In the genomic region with DNA sequence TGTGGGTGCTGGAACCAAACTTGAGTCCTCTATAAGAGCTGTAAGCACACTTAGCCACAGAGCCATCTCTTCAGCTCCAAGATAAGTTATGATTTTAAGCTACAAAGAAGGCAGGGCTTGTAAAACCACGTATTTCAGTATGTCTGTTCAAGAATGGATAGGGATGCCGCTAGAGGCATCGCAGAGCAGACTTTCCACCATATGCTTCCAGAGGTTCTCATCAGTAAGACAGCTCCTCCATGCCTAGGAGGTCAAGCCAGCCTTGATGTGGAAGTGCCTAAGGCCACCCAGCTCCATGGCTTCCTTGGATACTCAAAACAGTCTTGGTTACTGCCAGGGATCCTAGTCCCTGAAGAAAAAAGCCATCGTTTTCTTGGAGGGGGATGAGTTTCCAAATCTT, we compare ENCODE assay signal across 24 mouse cellular contexts. TPM values are rescaled to one million over a fixed set of nuclear protein-coding genes. Genes with fewer than 3 reads are reported as not detected.
DNase-seq lines count a peak whose midpoint lies in the region; ATAC-seq and TF ChIP-seq lines count a peak whose summit lies in the region.
"Had no signal": no experiment of that assay in that cellular context is flagged by ENCODE, and none has a peak within 500 bp of the region (broad histone marks: within the 10 kb centered on the region; RNA-seq: fewer than 3 reads in every experiment).

No protein-coding gene starts in this region.

- no peaks in the 10 kb centered on the region for H3K4me1 ChIP-seq in intestine, postnatal 0 days (replicated peaks; ENCODE audit: control insufficient read depth, insufficient read depth, low read length)
- H3K4me1 ChIP-seq in intestine, embryonic 15.5 days (replicated peaks): no peaks in the 10 kb centered on the region
- H3K4me1 ChIP-seq: embryonic facial prominence, embryonic 13.5 days; embryonic facial prominence, embryonic 15.5 days; forebrain, embryonic 12.5 days had no signal

- 0 out of 2 replicates have a peak, but pooled peaks have one; percentile 13 for TF ChIP-seq CTCF in intestine, postnatal 0 days (IDR thresholded peaks at IDR 0.05; ENCODE audit: low read depth)

- DNase-seq in ES-CJ7 (ENCODE audit: low read depth, low spot score) (peak; percentile 55), R1 (ENCODE audit: low read depth, low spot score) (peak; percentile 56)
- DNase-seq in cerebellum, postnatal 4 days (ENCODE audit: low spot score in 2 of 2): no peak
- no peak for DNase-seq in kidney, adult 18-20 months
- DNase-seq: adrenal gland, adult 8-10 months; adrenal gland, postnatal 14 days; adrenal gland, postnatal 36 days; cerebellum, adult 2 months; cerebellum, adult 9-10 months; cerebellum, postnatal 10 days; cerebellum, postnatal 25 days; embryo, embryonic 11 days had no signal

- no peaks in the 10 kb centered on the region for H3K9me3 ChIP-seq in intestine, postnatal 0 days (ENCODE audit: control insufficient read depth)
- no peaks in the 10 kb centered on the region for H3K9me3 ChIP-seq in intestine, embryonic 15.5 days
- H3K9me3 ChIP-seq: embryonic facial prominence, embryonic 13.5 days; embryonic facial prominence, embryonic 15.5 days; forebrain, embryonic 10.5 days; forebrain, embryonic 12.5 days; G1E had no signal

- H3K27ac ChIP-seq in intestine, postnatal 0 days (ENCODE audit: low read depth, low read length): no peak overlapping the region
- no peak overlapping the region for H3K27ac ChIP-seq in intestine, embryonic 15.5 days
- H3K27ac ChIP-seq: embryonic facial prominence, embryonic 13.5 days; embryonic facial prominence, embryonic 15.5 days; forebrain, embryonic 10.5 days; forebrain, embryonic 12.5 days had no signal

- H3K4me3 ChIP-seq in intestine, postnatal 0 days (ENCODE audit: low read depth, low read length): no peak overlapping the region
- no peak overlapping the region for H3K4me3 ChIP-seq in intestine, embryonic 15.5 days (replicated peaks)
- H3K4me3 ChIP-seq: embryonic facial prominence, embryonic 13.5 days; embryonic facial prominence, embryonic 15.5 days; erythroblast, embryonic 14.5 days; forebrain, embryonic 10.5 days; forebrain, embryonic 12.5 days had no signal

- H3K36me3 ChIP-seq in intestine, postnatal 0 days (ENCODE audit: control insufficient read depth, insufficient read depth): no peaks in the 10 kb centered on the region
- H3K36me3 ChIP-seq in intestine, embryonic 15.5 days: no peaks in the 10 kb centered on the region
- H3K36me3 ChIP-seq: embryonic facial prominence, embryonic 13.5 days; embryonic facial prominence, embryonic 15.5 days; forebrain, embryonic 10.5 days; forebrain, embryonic 12.5 days had no signal

- no peak overlapping the region for H3K4me2 ChIP-seq in intestine, postnatal 0 days (replicated peaks; ENCODE audit: low read depth)
- no peak overlapping the region for H3K4me2 ChIP-seq in intestine, embryonic 15.5 days (replicated peaks)
- H3K4me2 ChIP-seq: embryonic facial prominence, embryonic 13.5 days; embryonic facial prominence, embryonic 15.5 days; forebrain, embryonic 12.5 days had no signal

- no peak for ATAC-seq in intestine, postnatal 0 days
- ATAC-seq in intestine, embryonic 15.5 days: no peak
- ATAC-seq: activated CD4-positive, CD25-positive, alpha-beta regulatory T cell, adult 4 months; forebrain, embryonic 14.5 days; forebrain, embryonic 16.5 days; Patski had no signal

- no peaks in the 10 kb centered on the region for H3K27me3 ChIP-seq in intestine, postnatal 0 days (replicated peaks; ENCODE audit: control insufficient read depth, insufficient read depth, low read length)
- H3K27me3 ChIP-seq in intestine, embryonic 15.5 days (replicated peaks): no peaks in the 10 kb centered on the region
- H3K27me3 ChIP-seq: embryonic facial prominence, embryonic 13.5 days; embryonic facial prominence, embryonic 15.5 days; forebrain, embryonic 12.5 days; Patski had no signal

- 73% methylated on average over 4 of the region's 4 CpGs for WGBS in intestine, postnatal 0 days
- 72% methylated on average over 4 of the region's 4 CpGs for WGBS in intestine, embryonic 15.5 days

- no peak overlapping the region for H3K9ac ChIP-seq in intestine, postnatal 0 days (ENCODE audit: low read depth, low read length)
- H3K9ac ChIP-seq in intestine, embryonic 15.5 days: no peak overlapping the region
- H3K9ac ChIP-seq: embryonic facial prominence, embryonic 13.5 days; embryonic facial prominence, embryonic 15.5 days; forebrain, embryonic 12.5 days had no signal

RNA-seq across cellular contexts. Expression of a gene that starts 10.8 kb away (rescaled TPM):
- 53.3 and 56.3 TPM in 2 replicates for polyA plus RNA-seq in intestine, postnatal 0 days (2015; fragmentation: Nextera tagmentation; extraction: Ambion mirVana)
- polyA plus RNA-seq in intestine, embryonic 15.5 days (2015; fragmentation: Nextera tagmentation; extraction: Ambion mirVana): 129 and 130 TPM in 2 replicates

Comparison
In these comparisons a context has a peak if more than half of its experiments do, and no peak if none do; other contexts are left out.
1. DNase-seq: peak in ES-CJ7 (single experiment) and R1 (single experiment); none in cerebellum, postnatal 4 days (0 of 2) and kidney, adult 18-20 months (single experiment).